8 mouse cellular contexts compared by ENCODE assay signal in genomic region chr2:91962864-91963401, GRCm38 (mm10). TPM values are rescaled to one million over a fixed set of nuclear protein-coding genes. Genes with fewer than 3 reads are reported as not detected.
DNase-seq lines count a peak whose midpoint lies in the region; ATAC-seq and TF ChIP-seq lines count a peak whose summit lies in the region.

No protein-coding gene starts in this region.

- H3K4me2 ChIP-seq in forebrain, embryonic 14.5 days (ENCODE audit: low read length): peak overlapping the region; percentile 76
- peak overlapping the region; percentile 87 for H3K4me2 ChIP-seq in myocyte (ENCODE audit: low read depth)

- H3K4me3 ChIP-seq in forebrain, embryonic 14.5 days (ENCODE audit: low read depth, low read length): peak overlapping the region; percentile 83
- H3K4me3 ChIP-seq in myocyte: peak overlapping the region; percentile 46

- no peak for TF ChIP-seq POLR2A in myocyte (IDR thresholded peaks at IDR 0.05; ENCODE audit: insufficient read length, low read depth)

- peak; percentile 41 to 48 for DNase-seq in layer of hippocampus, postnatal 10 days (ENCODE audit: low spot score in 2 of 2)
- no peak for DNase-seq in layer of hippocampus, adult 8-10 months (ENCODE audit: low spot score in 2 of 2)
- peak; percentile 62 for DNase-seq in adrenal gland, postnatal 10 days
- DNase-seq in forebrain, embryonic 14.5 days (ENCODE audit: low spot score): no peak
- peak; percentile 36 to 70 for DNase-seq in kidney, postnatal 25 days
- no peak for DNase-seq in layer of hippocampus, adult 11-12 months (ENCODE audit: low spot score)

- H3K9me3 ChIP-seq in forebrain, embryonic 14.5 days (replicated peaks; ENCODE audit: control insufficient read depth, low read length): no peaks in the 10 kb centered on the region

- peak overlapping the region; percentile 52; the same call in 1 of the 2 replicates for H3K27ac ChIP-seq in forebrain, embryonic 14.5 days (ENCODE audit: low read depth, low read length)

- H3ac ChIP-seq in myocyte (ENCODE audit: control insufficient read depth, insufficient read length): peak overlapping the region; percentile 60

- WGBS in forebrain, embryonic 14.5 days: under 1% methylated on average over 37 of the region's 39 CpGs

- H3K4me1 ChIP-seq in forebrain, embryonic 14.5 days (ENCODE audit: control insufficient read depth, insufficient read depth, low read length): peaks cover 5% of the 10 kb centered on the region; the same call in 1 of the 2 replicates

- H3K79me2 ChIP-seq in myocyte (ENCODE audit: control insufficient read depth, insufficient read depth): peaks cover 27% of the 10 kb centered on the region

- H3K36me3 ChIP-seq in forebrain, embryonic 14.5 days (ENCODE audit: control insufficient read depth, insufficient read depth, low read length): no peaks in the 10 kb centered on the region
- no peaks in the 10 kb centered on the region for H3K36me3 ChIP-seq in myocyte (ENCODE audit: control insufficient read depth, insufficient read depth)

- H3K9ac ChIP-seq in forebrain, embryonic 14.5 days (ENCODE audit: low read length): peak overlapping the region; percentile 89

- no peaks in the 10 kb centered on the region for H3K27me3 ChIP-seq in forebrain, embryonic 14.5 days (replicated peaks; ENCODE audit: control insufficient read depth, insufficient read depth, low read length)
- H3K27me3 ChIP-seq in myocyte (ENCODE audit: control insufficient read depth, insufficient read depth, insufficient read length): no peaks in the 10 kb centered on the region

- no peak for ATAC-seq in forebrain, embryonic 14.5 days
- no peak for ATAC-seq in activated CD4-positive, CD25-positive, alpha-beta regulatory T cell, adult 4 months

TF ChIP-seq in myocyte, 11 proteins besides CTCF, POLR2A, EP300 and RAD21:
- peak in 1 of 3 experiments; percentile 30 for TF ChIP-seq MYOG (IDR thresholded peaks at IDR 0.05; ENCODE audit: control insufficient read depth in 1 of 3, insufficient read depth in 1 of 3, insufficient read length in 2 of 3, low read depth in 2 of 3)
- no peak for TF ChIP-seq MAX (IDR thresholded peaks at IDR 0.05; ENCODE audit: low read depth)
- no peak for TF ChIP-seq USF1 (IDR thresholded peaks at IDR 0.05; ENCODE audit: low read depth)
- TF ChIP-seq REST (IDR thresholded peaks at IDR 0.05; ENCODE audit: insufficient read depth, insufficient read length): no peak
- TF ChIP-seq SRF (IDR thresholded peaks at IDR 0.05; ENCODE audit: control insufficient read depth, insufficient read length, low read depth): no peak
- TF ChIP-seq MYOD1 (IDR thresholded peaks at IDR 0.05; ENCODE audit: control insufficient read depth in 1 of 3, insufficient read length in 2 of 3, low read depth in 2 of 3): peak in 1 of 3 experiments; percentile 36
- no peak for TF ChIP-seq TCF12 (IDR thresholded peaks at IDR 0.05; ENCODE audit: insufficient read depth, poor library complexity, severe bottlenecking)
- no peak for TF ChIP-seq POLR2AphosphoS2 (IDR thresholded peaks at IDR 0.05; ENCODE audit: insufficient read length, low read depth)
- no peak for TF ChIP-seq CEBPB (IDR thresholded peaks at IDR 0.05; ENCODE audit: insufficient read depth, poor library complexity, severe bottlenecking)
- no peak for TF ChIP-seq E2F4 (IDR thresholded peaks at IDR 0.05; ENCODE audit: insufficient read depth)
- no peak for TF ChIP-seq TCF3 (IDR thresholded peaks at IDR 0.05; ENCODE audit: insufficient read length, low read depth)

RNA-seq across cellular contexts. Expression of gene Dgkz, which starts 12.7 kb away (rescaled TPM):
- total RNA-seq in layer of hippocampus, postnatal 10 days (2021): 100 to 1,000 TPM; 313 to 336 TPM
- 100 to 1,000 TPM; 463 to 479 (median 474) TPM for total RNA-seq in layer of hippocampus, adult 8-10 months (2022)
- 10 to 100 TPM; 64.4 to 72.1 TPM for total RNA-seq in adrenal gland, postnatal 10 days (2021)
- 26.7 and 29.1 TPM in 2 replicates for polyA plus RNA-seq in forebrain, embryonic 14.5 days (2014; fragmentation: Nextera tagmentation; extraction: Ambion mirVana)
- polyA plus RNA-seq in myocyte (2012; fragmentation: generic; extraction: Trizol): 68.4 TPM
- polyA plus RNA-seq in activated CD4-positive, CD25-positive, alpha-beta regulatory T cell, adult 4 months (2017; shearing (Covaris generic)): 100 to 1,000 TPM in 1 of 2 experiments, 10 to 100 TPM in 1; 98.3 to 132 TPM

RNA-seq across cellular contexts. Expression of gene Gm9821, which starts 17.4 kb away (rescaled TPM):
- total RNA-seq in layer of hippocampus, postnatal 10 days (2021): not detected
- total RNA-seq in layer of hippocampus, adult 8-10 months (2022): not detected
- not detected for total RNA-seq in adrenal gland, postnatal 10 days (2021)
- 0.20 and 0.30 TPM in 2 replicates for polyA plus RNA-seq in forebrain, embryonic 14.5 days (2014; fragmentation: Nextera tagmentation; extraction: Ambion mirVana)
- polyA plus RNA-seq in myocyte (2012; fragmentation: generic; extraction: Trizol): 4.7 TPM
- 1 to 10 TPM; 1.6 to 2.4 TPM for polyA plus RNA-seq in activated CD4-positive, CD25-positive, alpha-beta regulatory T cell, adult 4 months (2017; shearing (Covaris generic))

RNA-seq across cellular contexts. Expression of gene Mdk, which starts 30.8 kb away (rescaled TPM):
- total RNA-seq in layer of hippocampus, postnatal 10 days (2021): 10 to 100 TPM; 44.3 to 49.4 TPM
- total RNA-seq in layer of hippocampus, adult 8-10 months (2022): 10 to 100 TPM; 21.4 to 27.8 (median 24.1) TPM
- total RNA-seq in adrenal gland, postnatal 10 days (2021): 10 to 100 TPM; 30.8 to 36.7 TPM
- polyA plus RNA-seq in forebrain, embryonic 14.5 days (2014; fragmentation: Nextera tagmentation; extraction: Ambion mirVana): 349 and 462 TPM in 2 replicates
- polyA plus RNA-seq in myocyte (2012; fragmentation: generic; extraction: Trizol): 0.29 TPM
- polyA plus RNA-seq in activated CD4-positive, CD25-positive, alpha-beta regulatory T cell, adult 4 months (2017; shearing (Covaris generic)): 1 to 10 TPM; 1.2 to 2.0 TPM

RNA-seq across cellular contexts. Expression of gene Chrm4, which starts 35.9 kb away (rescaled TPM):
- 10 to 100 TPM; 20.0 to 21.3 TPM for total RNA-seq in layer of hippocampus, postnatal 10 days (2021)
- total RNA-seq in layer of hippocampus, adult 8-10 months (2022): 10 to 100 TPM; 27.0 to 29.9 (median 29.1) TPM
- under 1 TPM; 0.18 to 0.27 TPM for total RNA-seq in adrenal gland, postnatal 10 days (2021)
- 0.83 and 1.2 TPM in 2 replicates for polyA plus RNA-seq in forebrain, embryonic 14.5 days (2014; fragmentation: Nextera tagmentation; extraction: Ambion mirVana)
- 0.64 TPM for polyA plus RNA-seq in myocyte (2012; fragmentation: generic; extraction: Trizol)
- 1 to 10 TPM in 1 of 2 experiments, under 1 TPM in 1; 0.54 to 1.2 TPM for polyA plus RNA-seq in activated CD4-positive, CD25-positive, alpha-beta regulatory T cell, adult 4 months (2017; shearing (Covaris generic))

Comparison
In these comparisons a context has a peak if more than half of its experiments do, and no peak if none do; other contexts are left out.
1. DNase-seq: peak in layer of hippocampus, postnatal 10 days (2 of 2), adrenal gland, postnatal 10 days (single experiment) and kidney, postnatal 25 days (2 of 2); none in layer of hippocampus, adult 8-10 months (0 of 2), forebrain, embryonic 14.5 days (single experiment) and layer of hippocampus, adult 11-12 months (single experiment).
2. RNA of gene Dgkz, which starts 12.7 kb away (total RNA-seq): 463 to 479 TPM in layer of hippocampus, adult 8-10 months and 313 to 336 TPM in layer of hippocampus, postnatal 10 days; 64.4 to 72.1 TPM in adrenal gland, postnatal 10 days; every median in the first group is over 4 times any median in the second.